Mouse (Mus musculus) cerebellum, postnatal 36 days (tissue): ENCODE data around the gene Irf8.

Source experiments
- DNase-seq, 2 experiments: peaks; one replicate each; pipeline ENCODE4 v3.0.0; 2021 to 2022; ENCODE audit warnings: mixed read lengths in 2 of 2

Gene Irf8

DNA sequence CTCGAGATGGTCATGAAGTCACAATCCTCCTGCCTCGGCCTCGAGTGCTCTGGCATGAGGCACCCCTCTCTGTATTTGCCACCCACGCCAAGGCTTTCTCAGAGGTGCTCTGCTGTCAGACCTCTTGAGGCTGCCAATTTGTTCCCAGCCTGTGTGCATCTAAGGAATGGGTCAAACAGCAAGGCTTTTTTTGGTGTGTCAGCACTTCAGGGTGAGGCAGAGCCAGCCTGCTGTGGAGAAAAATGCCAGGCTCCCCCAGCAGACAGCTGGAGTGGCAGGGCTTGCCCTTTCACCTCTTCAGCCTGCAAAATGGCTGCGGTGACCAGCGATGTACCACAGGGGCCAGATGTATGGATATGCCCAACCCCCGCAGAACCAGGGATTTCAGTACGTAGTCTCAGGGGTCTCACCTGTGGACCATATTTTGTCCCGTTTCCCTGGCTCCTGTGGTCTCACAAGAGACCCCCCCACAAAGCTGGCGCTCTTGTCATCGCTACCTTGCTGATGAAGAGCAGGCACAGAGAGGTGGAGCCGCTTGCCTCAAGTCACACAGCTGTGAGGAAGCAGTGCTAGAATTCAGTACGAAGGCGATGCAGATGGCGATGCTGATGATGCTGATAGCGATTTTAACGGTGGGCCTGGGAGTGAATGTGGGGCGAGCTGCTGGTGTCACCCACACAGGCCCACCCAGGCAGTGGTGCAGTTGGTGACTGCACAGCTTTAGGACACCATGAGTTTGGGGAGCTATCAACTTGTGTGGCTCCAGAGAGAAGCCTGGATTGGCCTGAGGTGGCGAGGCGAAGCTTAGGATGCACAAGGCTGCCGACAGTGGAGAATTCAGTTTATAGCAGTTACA is 15.3 kb downstream of the Irf8 start:
- no peak for DNase-seq

DNA sequence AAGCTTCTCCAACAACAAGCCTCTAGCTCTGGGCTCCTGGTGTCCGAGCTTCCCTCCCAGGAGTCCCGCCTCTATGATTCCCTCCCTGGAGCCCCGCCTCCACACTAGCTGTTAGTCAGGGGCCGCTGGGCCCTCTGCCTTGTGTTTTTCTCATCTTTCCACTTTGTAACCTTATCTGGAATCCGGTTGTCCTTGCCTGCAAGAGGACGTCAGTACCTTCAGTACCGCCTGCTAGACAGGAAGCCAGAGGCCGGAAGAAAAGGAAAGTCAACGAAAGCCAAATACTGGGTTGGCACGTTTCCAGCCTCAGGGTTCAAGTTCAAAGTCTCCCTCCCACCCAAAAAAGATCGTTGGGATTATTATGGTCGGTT is 15.9 kb downstream of the Irf8 start:
- no peak for DNase-seq

DNA sequence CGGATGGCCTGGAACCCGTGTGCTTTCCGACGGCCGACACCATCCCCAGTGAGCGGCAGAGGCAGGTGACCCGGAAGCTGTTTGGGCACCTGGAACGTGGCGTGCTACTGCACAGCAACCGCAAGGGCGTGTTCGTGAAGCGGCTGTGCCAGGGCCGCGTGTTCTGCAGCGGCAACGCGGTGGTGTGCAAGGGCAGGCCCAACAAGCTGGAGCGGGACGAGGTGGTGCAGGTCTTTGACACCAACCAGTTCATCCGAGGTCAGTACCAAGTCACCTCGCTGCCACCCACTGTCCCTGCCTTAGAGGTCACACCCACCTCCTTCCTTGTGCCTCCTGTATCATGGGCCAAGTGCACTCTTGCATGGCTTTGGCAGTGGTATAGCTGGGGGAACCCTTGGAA is 17.3 kb downstream of the Irf8 start:
- DNase-seq, result no peak

DNA sequence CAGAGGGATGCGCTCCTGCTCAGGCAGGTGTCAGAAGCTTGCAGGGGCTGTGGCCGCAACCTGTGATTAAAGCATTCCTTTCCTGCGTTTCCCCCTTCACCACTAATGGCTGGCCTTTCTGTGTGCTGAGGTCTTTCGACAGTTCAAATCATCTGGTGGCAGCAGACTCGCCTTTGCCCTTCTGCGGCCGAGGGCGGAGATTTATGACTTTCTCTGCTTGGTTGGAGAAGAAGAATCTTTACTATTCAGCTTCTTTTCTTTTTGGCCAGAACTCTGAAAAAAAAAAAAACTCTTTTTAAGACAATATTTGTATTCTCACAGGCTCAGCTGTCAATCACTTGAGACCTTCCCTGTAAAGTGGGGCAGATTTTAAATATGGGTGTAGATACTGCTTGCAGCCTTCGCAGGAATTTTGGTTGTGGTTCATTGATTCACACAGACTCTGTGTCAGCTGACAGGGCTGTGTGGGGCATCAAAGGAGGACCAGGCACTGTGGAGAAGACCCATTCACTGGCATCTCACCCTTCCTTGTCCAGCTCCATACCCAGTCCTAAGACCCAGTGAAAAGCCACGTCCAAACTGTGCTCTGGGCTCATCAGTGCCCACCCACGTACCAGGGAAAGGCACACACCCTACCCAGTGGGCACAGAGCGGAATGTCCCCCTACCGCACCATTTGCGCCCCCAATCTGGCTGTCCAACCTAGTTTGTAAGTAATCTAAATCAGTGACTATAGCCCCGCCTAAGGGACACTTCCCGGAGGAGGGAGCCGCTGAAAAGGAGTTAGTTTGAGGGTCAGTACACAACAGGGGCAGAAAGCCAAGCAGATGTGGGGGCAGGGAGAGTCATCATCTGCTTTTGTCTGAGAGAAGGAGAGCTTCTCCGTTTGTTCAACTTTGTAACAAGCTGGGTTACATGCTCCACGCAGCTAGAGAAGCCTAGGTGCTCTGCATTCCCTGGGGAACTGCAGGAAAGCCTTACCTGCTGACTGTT is 19.4 kb downstream of the Irf8 start:
- DNase-seq, result no peak

DNA sequence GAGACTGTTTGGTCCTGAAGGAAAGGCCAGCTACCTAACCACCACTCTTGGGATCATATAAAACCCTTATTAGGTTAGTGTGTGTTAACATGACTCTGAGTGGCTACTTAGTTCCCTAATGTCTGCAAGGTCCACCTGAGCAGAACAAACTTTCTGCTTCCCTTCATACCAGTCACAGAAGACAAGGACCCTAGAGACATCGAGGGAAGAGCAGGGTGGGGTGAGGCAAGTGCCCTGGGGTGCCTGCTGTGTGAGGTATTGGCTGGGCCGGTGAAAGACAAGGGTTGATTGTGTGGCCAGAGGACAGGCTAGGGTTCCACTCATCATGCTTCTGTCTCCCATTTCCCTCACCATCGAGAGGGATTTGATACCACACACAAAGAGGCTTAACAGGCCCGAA is 21.8 kb downstream of the Irf8 start:
- DNase-seq, result no peak

DNA sequence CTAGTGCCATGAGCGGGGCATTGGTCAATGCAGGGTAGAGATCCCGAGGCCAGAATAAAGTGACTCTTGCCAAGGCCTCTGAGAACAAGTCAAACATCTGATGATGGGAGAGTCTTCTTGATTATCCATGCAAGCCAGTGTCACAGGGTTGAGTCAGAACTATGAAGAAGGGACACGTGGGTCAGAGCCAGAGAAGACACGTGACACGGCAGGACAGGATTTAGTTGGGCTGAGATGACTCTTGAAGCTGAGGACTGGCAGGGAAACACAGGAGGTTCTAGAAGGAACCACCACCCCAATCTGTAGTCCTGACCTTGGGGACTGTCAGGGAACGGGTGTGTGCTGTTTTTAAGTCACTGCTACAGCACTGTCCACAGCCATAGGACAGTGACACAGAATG is 23.7 kb downstream of the Irf8 start:
- DNase-seq, result no peak

DNA sequence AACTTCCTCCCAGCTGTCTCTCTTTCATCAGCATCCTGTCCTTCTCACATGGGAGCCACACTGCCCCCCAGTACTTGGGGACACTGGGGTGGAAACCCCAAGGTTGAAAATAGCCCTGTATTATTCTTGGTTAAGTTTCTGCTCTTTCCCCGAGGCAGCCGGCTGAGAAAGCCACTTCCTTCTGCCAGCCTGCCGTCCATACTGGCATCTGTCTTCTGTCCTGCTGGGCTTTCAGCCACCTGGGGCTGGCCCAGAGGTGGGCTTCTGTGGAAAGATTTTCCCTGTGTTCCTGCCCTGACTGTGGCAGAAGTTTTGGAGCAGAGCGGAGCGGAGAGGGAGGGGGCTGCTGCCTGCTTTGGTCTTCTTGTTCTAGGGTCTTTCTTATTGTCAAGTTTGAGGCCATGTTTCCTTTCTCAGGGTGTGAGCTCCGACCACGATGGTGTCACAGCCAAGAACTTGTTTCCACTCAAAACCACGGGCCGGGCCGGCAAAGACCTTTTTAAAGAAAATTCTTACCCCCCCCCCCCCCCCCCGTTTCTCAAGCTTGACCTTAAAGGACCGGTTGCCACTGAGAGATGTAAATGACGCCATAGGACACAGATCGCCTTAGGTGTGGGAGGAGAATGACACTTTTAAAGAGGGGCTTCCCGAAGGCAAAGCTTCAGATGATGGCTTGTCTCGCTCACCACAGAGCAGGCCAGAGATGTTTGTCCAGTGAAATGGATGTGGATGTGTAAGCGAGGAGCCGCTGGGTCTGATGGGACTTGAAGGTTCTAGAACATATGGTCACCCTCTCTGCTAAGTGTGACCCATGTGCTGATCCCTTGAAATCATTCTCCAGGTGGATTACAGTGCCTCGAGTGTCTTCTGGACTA is 24.4 kb downstream of the Irf8 start:
- no peak for DNase-seq

DNA sequence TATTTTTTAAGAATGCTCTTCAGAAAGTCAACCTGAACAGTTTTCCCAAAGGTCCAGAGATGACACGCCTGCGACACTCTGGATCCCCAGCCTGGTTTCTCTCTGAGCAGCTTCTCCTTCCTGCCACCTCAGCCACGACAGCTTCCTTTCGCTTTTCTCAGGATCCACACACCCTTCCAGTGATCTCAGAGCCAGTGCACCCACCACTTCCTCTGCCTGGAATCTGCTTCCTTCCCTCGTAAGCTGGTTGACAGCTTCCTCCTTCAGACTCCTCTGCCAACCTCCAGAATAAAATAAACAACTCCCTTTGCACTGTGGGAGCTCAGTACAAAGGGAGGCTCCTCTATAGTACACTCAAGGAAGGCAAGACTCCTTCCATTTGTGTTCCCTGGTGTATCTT is 27.1 kb downstream of the Irf8 start:
- no peak for DNase-seq

DNA sequence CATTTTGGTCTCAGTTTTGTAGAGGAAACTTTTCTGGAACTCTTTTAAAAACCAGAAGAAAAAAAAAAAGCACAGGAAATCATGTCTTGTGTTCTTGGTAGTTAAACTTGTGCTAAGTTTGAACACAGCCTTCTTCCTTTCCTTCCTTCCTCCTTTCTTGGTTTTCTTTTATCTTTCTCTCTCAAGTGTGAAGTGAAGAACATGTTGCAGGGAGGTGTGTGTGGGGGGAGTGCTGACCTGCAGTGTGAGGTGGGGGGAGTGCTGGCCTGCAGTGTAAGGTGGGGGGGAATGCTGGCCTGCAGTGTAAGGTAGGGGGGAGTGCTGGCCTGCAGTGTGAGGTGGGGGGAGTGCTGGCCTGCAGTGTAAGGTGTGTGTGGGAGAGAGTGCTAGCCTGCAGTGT is 28.5 kb downstream of the Irf8 start:
- no peak for DNase-seq

DNA sequence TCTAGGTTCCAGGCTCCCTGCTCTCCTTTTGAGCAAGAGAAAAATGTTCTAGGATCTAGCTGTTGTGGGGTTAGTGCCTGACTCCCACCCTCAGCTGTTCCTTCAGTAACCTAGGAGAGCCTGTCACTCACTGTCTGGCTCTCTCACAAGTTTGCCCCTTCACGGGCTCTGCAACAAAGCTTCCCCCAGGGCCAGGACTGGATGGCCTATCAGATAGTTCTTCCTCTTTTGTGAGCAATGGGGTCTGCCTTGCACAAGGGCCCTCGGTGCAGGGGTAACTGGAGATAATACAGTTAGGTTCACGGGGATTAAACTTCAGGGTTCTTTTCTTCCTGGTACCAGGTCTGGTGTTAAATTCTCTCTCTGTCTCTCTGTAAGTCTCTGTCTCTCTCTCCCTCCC is 30.5 kb downstream of the Irf8 start:
- DNase-seq, result no peak

DNA sequence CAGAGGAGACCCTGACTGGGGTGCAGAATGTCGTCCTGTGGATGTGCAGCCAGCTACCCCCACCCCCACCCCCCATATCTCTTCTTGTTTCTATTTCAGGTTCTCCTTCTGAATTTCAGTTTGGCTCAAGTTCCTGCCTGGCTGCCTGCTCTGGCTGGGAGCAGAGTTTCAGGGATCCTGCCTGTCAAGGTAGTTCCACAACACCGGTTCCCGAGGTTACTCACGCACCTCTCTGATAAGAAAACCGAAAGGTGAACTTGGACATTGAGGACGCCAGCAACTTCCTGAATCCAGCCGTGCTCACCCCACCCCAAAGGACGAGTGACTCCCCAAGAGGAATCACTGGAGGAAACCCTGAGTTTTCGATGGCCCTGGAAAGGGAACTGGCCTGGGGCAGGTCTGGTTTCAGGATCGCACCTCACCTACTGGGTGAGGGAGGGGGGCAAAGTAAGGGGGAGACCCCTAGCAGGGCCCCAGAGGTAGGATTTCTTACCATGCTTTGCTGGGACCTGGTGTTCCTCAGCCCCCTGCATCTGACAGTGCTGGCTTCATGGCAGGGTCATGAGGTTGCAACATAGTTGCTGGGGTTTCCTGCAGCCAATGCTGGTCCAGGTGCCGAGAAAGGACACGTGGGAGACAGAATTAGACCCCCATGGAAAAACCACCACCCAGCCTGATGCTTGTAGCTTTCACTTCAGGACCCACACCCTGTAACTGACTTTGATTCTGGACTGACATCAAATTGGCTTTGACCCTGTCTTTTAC is 32.5 kb downstream of the Irf8 start:
- no peak for DNase-seq

DNA sequence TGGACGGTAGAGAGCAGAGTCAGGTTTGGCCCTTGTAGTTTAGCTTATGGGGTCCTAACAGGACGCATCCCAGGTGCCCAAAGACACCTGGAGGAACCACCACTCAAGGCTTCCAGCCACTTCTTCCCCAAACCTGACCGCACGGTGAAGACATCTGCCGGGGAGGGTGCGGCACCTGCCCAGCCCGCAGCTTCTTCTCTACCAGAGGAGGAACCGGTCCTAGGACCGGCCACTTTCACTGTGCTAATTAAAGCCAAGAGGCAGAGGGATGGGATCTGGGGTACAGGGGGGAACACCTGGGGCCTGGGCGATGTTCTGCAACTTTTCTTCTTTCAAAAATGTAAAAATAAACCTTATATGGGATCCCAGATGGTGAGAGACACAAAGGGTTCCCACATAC is 41.0 kb downstream of the Irf8 start:
- no peak for DNase-seq

DNA sequence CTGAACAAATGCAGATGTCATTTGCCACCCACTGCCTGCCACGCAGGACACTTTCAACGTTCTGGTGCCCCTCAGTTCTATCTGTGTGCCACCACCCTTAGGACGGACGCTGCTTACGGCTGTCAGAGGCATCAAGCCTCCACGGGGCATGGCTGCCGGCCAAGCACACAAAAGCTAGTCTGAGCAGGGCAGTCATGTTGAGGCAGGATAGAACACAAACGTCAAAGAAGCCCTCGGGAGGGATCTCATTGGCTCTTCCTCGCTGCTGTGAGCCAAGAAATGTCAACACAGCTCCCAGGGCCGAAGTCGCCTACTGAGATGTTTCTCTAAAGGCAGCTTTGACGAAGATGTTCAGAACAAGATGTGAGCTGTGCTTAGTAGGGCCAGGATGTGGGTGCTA is 41.6 kb downstream of the Irf8 start:
- DNase-seq, result no peak

DNA sequence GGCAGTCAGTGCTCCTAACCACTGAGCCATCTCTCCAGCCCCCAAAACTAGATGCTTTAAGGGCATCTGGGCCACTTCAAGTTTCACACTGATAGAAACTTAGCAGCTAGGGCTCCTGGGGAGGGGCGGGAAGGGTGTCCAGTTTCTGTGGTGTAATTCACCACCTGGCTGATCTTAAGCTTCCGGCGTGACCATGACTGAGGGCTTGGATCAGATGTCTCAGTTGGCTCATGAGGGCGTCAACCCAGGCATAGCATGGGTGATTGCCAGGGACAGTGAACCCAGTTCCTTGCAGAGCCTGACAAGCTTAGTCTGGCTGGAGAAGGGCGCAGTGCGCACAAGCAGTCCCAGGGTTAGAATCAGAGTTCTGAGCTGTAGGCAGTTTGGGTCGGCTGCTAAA is 42.9 kb downstream of the Irf8 start:
- no peak for DNase-seq

DNA sequence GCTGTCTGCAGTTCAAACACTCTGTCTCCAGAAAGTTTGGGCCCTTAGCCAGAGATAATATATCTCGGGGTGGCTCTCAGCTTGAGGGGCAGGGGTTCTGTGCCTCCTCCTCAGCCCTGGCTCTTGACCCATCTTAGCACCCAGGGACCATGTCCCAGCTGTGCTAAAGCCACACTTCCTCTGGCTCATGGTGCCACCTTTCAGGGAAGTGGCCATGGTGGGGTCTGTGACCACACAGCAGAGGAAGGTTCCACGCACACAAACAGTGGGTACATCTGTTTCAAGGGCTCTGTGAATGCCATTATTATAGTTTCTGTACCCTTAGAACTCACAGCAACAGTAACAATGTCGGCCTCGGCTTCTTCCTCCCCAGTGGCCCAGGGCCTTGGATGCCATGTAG is 47.6 kb downstream of the Irf8 start:
- DNase-seq, result no peak

DNA sequence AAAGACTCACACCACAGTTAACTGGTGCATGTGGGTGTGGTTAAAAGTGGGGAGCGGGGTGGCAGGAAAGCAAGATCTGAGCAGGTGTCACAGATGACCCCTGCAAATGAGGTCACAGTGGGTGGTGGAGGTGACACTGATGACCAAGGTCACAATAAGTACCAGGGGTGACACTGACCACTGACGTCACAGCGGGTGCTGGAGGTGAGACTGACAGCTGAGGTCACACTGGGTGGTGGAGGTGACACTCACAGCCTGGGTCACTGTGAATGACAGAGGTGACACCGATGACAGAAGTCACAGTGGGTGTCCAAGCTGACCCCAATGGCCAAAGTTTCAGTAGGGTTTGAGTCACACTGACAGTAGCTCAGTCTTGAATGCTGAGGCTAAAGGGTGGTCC is 50.6 kb downstream of the Irf8 start:
- no peak for DNase-seq

DNA sequence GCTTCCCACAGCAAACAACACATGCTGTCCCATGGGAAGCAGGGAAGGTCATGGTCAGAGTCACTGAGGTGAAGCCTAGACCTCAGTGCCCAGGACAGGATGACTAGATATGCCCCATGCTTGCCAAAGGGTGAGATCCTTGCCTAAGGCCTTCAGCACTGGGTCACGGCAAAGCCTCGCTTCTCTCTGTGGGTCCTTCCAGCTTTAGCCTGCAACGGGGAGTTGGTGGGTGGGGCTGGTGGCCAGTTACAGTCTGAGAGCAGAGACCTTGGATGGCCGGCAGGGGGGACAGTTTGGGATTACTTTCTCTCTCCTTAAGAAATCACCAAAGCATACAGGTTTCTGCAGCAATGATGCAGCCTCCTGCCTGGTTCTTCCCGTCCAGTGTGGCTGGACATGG is 51.5 kb downstream of the Irf8 start:
- no peak for DNase-seq

DNA sequence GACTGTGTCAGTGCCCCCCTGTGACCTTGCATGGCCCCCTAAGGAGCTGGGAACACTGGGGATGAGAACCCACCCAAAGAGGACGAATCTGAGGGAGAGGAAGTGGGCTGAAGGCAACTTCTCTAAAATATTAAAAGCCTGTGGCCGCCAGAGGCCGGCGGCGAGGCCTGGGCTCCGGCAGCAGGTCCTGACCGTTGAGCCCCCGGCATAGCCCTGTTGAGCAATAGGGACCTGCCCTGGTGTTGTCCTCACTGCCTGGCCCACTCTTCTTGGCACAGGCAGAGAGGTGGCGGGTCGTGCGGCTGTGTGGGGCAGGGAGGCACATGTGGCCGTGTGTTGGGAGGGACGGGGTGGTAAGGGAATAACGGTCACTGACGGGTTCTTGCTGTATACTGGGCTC is 56.6 kb downstream of the Irf8 start:
- DNase-seq, result no peak

DNA sequence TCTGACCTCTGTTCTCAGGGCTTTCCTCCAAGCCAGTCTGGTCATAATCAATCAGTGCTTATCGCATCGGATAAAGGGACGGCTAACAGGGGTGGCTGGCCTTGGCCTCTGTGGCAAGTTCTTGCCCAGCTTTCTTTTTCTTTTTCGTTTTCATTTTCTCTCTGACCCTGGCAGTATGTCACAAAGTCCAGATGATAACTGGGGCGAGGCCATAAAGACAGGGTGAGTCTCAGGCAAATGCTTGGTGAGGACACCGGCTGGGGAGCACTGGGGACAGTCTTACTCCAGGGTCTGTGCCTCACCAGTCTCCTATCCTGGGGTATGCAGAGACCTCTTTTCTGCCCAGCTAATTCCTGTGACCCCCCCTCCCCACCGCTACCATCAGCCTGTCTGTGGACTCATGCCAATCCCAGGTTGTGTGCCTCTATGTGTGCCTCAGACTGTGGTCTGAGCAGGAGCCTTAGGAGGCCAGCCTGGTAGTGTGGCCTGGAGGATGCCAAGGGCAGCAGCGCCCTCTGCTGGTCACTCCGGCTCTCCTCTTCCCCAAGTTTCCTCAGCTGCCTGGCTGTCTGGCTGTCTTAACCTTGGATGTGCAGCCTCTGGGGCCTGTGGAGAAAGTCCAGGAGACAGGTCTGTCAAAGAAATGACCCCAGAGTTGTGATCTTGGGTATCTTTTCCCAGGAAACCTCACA is 59.9 kb downstream of the Irf8 start:
- peak; percentile 65 to 70 for DNase-seq

DNA sequence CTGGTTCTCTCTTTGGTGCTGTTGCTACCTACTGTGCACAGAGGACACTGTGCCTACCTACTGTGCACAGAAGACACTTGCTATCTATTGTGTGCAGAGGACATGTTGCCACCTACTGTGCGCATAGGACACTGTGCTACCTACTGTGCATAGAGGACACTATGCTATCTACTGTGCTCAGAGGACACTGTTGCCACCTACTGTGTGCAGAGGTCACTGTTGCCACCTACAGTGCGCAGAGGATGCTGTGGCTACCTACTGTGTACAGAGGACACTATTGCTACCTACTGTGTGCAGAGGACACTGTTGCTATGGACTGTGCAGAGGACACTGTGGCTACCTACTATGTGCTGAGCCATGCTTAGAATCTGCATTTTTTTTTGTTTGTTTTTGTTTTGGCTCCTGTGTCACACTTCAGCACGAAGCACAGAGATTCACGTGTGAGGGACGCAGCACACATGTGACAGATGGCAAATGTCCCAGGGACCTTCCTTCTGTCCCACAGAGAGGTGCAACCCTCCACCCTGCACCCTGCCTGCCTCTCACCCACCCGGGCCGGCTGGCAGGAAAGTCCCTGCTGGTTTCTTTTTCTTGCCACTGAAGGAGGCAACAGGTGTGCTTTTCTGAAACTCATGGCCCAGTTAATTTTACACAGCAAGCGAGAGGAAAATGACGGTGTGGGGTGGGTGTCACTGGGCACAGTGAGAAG is 61.0 kb downstream of the Irf8 start:
- DNase-seq, result no peak

DNA sequence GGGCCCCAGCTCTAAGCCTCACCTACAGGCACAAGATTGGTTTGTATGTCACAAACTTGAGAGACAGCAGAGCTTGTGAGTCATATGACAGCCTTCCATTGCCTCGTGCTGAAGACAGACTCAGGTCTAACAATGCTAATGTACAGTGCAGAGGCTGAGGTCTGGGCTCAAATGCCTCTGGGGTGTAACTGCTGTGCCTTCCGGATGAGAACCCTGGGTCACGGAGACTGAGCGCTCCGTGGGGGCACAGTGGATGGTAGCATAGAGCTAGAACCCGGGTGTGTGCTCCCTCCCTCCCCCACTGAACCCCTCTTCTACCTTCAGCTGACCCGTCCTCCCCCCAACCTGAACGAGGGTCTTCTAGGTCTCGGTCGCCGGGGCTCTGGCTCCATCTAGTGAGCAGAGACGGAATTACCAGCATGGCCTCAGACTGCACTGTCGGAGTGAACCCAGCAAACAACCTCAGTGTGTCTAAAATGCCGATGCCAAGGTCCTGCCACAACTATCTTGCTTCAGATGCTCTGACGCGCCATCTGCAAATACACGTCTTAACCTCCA is 64.2 kb downstream of the Irf8 start:
- peak; percentile 46 to 55 for DNase-seq
